Mouse (Mus musculus) regulatory T cell (primary cell): ENCODE data around the gene Nrg4.

Experiments used
- in situ Hi-C: fragments of 300-600 bp; cut with MboI, MseI; formaldehyde crosslinking; loops from one replicate; pipeline ENCODE4 v1.15.1; 2025; ENCODE audit warnings: high pct_unique_total_duplicates

Nrg4 gene

DNA sequence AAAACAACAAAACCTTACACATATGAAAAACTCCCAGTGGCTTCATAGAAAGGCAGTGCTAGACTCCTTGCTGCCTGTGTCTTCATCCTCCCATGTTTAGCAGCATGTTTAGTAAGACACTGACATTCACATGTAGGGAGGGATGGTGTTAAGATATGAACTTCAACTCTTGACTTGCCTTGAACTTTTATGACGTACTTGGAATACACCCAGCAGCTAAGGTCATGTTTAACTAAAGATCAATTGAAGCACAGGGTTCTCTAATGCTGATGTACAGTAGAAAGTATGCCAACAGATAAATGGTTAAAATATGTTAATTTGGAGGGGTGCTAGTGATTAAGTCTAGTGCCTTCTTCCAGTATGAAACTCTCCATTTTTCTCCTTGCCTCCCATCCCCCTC lies 4.0 kb downstream of the Nrg4 start:
- in situ Hi-C loops = no loop called here

DNA sequence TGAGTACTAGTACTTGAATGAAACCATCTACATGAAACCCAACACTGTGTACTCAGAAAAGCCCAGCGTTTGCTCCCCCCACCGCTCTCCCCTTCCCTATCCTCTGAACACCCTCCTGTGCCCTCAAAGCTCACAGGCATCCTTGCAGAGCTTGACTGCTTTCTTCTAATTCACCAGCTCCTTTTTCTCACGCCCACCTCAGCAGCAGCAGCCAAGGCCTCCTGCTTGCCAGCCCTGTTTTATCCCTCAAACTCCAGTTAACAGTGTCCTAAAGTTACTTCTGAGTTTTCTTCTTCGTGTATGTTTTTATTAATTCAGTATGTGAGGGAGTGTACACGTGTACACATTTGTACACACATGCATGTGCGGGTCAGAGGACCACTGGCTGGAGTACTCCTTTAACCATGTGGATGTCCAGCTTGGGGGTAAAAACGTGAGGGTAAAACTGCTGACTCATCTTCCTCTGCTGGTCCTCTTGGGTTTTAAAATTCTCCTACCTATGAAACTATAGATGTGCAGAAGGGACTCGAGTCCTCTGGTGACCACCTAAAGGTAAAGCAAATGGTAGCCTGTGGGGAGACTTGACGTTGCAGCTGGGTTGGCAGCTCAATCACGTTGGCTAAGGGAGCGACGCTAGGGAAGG lies 12.9 kb downstream of the Nrg4 start:
- in situ Hi-C loops = no loop called here

DNA sequence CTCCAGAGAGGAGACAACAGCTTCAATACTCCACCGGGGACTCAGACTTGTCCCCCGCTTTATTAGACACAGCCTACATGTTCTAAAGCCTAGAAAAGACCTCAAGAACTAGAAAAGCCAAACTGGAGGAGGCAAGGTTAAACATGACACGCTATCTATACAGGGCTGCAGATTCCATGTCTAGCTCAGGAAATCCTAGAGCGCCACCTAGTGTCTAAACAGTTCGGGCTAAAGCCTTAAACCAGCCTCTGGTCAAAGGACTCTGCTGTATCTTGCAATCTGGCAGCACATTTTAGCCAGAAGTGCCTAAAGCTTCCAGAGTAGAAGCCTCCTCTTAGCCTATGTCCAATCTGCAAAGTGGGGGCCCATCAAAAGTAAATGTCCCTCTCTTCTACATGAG lies 15.1 kb downstream of the Nrg4 start:
- in situ Hi-C loops = no loop called here

DNA sequence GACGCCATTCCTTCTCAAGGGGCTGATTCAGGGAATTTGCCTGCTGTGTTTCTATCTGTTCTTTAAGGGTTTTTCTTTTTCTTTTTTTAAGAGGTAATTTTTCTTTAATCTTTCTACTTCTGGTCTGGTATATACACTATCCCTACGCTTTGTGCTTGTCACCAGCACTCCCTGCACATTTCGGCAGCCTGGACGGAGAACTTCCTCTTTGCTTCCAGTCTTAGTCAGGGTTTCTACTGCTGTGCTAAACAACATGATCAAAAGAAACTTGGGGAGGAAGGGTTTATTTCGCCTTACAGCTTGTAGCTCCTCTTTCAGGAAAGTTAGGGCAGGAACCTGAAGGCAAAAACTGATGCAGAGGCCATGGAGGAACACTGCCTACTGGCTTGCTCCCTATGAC lies 18.2 kb downstream of the Nrg4 start:
- in situ Hi-C loops = loop anchor here (5.0 kb wide), 1 partner anchor 266 kb away; no protein-coding TSS in a partner anchor

DNA sequence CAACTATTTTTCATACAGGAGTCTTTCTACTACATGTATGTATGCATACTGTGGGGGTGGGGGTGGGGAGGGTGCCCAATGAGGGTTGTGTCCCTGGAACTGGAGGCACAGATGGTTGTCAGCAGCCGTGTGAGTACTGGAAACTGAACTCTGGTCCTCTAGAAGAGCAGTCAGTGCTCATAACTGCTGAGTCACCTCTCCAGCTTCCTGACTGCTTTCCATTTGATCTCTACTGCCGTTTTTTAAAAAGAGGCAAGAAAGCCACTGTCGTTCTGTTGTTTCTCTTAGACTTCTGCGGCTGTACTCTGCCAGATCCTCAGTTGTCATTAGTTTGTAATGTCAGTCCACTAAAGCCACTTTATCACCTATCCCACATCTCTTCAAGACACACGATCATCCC lies 19.1 kb downstream of the Nrg4 start:
- in situ Hi-C loops = loop anchor here (5.0 kb wide), 1 partner anchor 265 kb away; no protein-coding TSS in a partner anchor

DNA sequence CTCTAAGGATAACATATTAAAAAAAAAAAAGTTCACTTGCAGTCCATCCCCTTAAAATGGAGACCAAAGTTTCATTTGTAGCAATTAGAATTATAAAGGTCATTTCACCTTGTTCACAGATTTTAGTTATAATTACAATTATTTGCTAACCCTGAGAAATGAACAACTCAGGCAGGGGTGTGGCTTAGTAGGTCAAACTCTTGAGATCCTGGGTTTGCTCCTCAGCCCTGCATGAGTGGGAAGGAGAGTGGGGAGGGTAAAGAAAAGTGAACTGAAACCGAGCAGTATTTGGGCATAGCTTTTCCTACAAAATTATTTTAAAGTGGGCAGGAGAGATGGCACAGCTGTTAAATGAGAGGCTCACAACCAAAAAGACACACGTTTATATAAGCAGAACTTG lies 19.6 kb downstream of the Nrg4 start:
- in situ Hi-C loops = loop anchor here (5.0 kb wide), 1 partner anchor 265 kb away; no protein-coding TSS in a partner anchor

DNA sequence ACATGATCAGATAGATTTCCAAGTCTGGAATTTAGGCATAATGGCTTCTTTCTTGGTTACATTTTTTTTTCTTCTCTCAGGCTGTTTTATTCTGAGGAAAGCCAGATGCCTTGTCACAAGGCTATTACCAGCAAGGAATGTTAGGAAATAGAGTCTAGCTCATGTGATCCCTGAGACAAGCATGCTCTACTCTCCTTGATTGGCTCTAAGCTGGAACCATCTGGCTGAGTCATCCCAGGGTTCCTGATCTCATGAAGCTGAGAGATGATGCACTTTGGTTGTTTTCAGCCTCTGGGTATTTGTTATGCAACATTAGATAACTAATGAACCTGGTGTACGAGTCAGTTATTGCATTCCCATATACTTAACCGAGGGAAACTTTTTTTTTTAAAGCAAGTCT lies 30.4 kb downstream of the Nrg4 start:
- in situ Hi-C loops = no loop called here

DNA sequence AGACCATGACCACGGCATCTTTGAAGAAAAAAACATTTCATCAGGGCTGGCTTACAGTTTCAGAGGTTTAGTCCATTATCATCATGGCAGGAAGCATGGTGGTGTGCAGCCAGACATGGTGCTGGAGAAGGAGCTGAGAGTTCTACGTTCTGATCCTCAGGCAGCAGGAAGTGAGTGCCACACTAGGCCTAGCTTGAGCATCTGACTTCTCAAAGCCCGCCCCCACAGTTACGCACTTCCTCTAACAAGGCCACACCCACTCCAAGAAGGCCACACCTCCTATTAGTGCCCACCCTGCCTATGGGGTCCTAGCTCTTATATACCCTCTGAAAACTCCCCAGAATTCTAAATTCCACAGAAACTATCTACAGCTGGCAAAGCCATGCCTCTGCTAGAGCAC lies 34.7 kb downstream of the Nrg4 start:
- in situ Hi-C loops = no loop called here

DNA sequence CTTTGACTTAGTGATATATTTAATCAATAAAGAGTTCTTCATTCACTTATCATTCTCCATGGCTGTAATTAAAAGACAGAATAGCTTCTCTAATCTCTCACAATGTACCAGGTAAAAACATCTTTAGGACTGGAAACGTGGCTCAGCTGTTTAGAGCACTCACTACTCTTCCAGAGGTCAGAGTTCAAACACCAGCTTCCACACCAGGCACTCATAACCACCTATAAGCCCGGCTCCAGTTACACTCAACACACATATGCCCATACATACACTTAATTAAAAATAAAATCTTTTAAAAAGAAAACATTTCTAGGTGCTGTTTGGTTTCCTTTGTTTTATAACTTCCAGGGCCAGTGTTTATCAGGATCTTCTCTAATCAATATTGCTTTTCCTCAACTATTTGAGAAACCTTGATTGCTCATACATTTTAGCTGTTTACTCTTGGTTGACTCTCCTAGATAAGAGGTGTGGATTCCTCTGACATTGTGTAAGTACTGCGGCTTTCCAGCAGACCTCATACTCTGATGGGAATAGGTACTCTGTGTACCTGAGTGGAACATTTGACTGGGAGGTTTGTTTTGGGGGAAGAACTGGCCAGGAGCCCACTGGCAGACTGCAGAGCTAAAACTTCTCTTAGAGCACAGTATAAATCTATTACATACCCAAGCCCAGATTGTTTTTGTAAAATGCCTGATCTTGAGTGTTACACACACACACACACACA lies 37.0 kb downstream of the Nrg4 start:
- in situ Hi-C loops = no loop called here

DNA sequence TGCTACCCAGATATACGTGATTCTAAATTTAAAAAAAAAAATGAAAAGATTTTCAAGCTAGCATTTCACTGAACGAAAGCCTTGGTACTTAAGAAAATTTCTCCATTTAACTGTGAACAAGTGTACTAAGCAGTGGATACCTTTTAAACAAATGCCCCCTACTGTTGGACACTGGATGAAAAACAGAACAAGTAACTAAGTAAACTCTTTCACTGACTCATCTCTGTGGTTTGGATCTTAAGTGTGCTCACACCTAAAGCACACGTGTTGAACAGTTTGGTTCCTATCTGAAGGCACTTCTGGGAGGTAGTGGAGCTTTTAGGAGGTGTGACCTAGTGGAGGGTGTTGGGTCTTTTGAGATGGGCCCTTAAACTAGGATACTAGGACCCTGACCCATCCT lies 41.4 kb downstream of the Nrg4 start:
- in situ Hi-C loops = no loop called here

DNA sequence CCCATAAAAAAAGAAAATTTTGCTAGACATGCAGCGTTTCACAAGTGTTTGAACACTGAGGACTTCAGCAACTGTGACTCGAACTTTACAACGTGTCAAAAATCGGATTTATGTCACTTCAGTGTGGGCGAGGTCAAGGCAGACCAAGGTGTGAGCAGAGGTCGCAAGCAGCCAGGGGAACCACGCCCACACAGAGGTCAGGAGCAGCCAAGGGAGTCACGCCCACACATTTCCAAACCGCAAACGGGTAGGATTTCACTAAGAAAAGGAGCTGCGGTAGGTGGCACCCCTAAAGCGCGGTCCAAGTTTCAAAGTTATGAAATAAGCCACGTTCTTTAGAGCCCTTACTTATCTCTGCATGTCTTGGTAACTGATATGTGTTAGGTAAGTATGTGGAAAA lies 43.1 kb downstream of the Nrg4 start:
- in situ Hi-C loops = no loop called here

DNA sequence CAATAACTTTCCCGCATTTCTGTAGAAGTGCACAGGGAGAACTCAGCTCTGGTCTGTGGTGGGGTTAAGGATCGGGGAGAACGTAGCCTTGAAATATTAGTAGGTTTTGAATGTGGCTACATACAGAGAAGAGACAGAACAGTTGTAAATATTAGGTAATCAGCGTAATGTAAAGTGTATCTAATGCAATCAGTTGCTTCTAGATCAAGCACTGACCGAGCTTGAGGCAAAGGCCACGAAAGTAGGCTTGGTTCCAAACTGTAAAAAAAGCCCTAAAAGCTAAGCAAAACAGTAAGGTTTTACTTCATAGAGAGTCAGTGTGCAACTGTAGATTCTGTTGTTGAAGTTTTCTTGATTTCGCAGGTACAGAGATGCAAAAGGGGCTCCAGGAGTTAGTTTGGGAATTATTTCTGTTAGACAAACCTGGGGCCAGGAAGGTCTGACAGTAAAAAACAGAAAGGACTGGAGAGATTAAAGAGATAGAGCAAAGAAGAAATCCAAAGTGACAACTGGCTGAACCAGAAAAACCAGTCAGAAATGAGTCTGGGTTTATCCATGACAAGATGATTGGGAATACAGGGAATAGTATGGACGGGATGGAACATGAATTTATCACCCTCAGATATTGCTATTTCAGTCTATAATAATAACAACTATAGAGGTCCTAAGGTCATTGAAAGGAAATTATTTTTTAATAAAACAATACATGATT lies 47.4 kb downstream of the Nrg4 start:
- in situ Hi-C loops = no loop called here

DNA sequence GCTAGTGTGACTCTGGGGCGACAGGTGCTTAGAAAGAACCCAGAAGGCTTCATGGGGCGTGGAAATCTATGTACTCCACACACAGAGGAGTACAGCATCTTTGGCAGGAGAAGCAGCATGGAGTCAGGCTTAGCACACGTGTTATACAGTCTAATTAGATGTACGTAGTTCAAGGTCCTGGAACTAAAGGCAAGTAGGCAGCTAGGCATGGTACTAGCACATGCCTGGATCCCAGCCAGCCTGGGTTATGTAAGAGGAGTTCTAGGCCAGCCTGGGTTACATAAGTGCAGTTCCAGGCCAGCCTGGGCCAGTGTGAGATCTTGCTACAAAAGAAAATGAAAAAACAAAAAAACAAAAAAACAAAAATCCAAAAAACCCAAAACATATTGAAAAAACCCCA lies 49.1 kb downstream of the Nrg4 start:
- in situ Hi-C loops = no loop called here

DNA sequence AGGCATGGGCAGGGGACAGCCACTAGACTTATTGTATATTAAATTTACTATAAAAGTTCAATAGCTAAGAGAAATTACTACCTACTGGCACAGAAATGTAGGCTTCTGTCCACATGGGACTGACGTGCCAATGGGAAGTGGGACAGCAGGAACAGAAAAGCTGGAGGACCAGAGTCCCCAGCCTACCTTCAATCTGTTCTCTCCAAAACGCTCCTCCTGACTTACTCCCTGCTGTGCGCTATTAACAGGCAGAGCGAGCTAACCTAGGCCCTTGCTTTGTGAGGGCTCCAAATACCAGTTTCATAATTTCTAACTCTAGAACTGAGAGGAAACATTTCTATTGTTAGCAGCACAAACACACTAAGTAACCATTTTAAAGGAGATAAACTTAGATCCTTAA lies 52.7 kb downstream of the Nrg4 start:
- in situ Hi-C loops = no loop called here

DNA sequence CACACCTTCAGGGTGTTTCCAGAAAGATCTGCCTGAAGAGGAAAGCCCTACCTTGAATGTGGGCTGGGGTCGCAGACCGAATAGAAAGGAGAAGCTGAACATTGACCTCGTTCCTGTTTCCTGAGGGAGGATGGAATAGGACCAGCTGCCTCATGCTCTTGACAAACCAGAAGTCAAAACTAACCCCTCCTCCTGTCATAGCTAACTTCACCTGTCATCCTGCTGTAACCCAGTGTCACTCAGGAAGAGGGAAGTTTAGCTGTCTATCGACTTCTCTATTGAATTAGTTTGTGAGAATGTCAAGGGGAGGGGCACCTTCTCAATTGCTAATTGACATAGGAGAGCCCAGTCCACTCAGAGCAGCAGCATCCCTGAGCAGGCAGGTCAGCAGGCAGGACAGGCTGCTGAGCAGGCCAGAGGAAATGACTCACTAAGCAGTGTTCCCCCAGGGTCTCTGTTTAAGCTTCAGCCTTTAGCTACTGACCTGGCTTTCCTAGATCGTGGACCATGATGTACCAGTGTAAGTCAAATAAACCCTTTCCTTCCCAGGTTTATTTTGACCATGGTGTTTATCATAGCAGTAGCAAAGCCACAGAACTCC lies 54.6 kb downstream of the Nrg4 start:
- in situ Hi-C loops = no loop called here

DNA sequence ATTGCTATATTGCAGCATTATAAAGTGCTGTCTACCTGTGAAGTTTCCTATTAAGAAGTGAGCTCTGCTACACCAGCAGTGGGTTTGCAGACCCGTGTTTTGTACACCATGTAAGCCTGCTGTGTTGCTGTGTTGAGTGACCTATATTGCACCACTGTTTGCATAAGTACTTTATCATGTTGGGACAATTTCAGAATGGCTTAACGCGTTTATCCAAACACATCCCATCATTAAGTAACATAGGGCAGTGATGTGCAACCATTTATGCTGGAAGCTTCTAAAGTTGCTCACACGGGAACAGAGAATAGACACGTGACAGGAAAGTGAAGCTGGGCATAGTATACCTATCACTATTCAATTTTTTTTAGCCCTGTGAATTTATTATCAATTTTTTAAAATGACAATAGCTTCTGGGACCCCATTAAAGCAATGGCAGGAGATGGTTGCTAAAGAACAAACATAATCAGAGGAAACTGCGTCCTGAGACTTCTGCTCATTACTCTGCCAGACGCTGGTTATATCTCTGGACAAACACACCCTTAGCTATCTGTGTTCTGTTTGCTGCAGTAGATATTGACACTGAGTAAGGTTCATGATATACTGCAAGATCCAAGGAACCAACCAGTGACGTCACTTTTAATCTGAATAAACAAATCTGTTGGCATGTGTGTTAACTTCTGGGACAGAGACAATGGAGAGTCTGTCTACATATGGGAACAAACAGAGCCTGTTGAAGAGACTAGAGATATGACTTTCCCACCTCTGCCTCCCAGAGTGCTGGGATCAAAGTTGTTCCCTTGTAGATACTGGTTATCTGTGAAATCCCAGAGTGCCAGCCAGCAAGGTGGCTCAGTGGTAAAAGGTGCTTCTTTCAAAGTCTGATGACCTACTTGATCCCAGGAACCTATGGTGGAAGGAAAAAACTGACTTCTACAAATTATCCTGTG lies 62.0 kb downstream of the Nrg4 start:
- in situ Hi-C loops = loop anchor here (10.0 kb wide), 1 partner anchor 640 kb away; no protein-coding TSS in a partner anchor

DNA sequence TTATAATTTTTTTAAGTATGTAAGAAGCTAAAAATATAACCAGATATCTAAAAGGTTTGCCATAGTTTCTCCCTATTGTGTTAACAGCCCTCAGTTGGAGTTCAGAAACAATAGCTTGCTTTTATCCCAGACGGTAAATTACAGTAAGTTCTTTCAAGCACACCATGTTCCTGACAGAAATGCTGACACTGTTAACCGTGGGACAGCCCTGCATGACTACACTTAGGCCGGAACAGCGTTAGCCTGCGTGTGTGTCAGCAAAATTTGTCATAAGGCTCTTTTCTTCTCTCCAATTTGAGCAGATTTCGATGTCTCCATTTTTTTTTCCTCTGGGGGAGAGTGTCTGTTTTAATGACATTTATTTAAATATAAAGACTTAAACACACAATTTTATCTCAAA lies 66.9 kb downstream of the Nrg4 start:
- in situ Hi-C loops = loop anchor here (10.0 kb wide), 1 partner anchor 635 kb away; no protein-coding TSS in a partner anchor

DNA sequence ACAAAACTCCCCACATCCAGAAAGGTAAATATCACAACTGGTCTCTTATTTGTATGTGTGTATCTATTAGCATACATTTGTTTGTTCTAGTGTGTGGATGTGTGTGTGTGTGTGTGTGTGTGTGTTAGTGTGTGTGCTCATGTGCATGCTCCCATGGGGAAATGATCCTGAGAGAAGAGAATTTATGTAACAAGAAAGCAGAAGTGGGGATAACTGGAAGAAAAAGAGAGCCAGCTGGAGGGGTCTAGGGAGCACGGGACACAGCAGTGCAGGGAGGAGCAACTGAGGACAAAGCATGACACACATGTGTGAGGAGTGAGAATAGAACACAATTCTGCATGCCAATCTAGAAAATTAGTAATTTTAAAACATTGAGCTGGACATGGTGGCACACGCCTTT lies 69.5 kb downstream of the Nrg4 start:
- in situ Hi-C loops = no loop called here

DNA sequence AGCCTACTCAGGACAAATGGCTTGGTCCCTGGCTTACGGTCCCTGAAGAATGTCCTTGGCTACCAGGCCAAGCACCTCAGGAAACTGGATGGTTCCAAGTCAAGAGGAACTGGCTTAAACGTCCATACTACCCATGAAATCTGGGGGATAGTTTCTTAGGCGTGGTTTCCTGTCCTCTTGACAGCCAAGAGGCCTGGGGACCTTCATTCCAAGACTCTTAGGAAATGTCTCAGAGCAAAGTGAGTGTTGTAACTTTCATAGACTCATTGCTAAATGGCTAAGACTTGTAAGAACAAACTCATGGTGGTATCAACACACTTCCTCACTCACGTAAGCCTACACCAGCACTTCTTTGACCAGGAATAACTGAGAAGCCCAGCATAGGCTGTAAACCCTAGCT lies 71.0 kb downstream of the Nrg4 start:
- in situ Hi-C loops = no loop called here

DNA sequence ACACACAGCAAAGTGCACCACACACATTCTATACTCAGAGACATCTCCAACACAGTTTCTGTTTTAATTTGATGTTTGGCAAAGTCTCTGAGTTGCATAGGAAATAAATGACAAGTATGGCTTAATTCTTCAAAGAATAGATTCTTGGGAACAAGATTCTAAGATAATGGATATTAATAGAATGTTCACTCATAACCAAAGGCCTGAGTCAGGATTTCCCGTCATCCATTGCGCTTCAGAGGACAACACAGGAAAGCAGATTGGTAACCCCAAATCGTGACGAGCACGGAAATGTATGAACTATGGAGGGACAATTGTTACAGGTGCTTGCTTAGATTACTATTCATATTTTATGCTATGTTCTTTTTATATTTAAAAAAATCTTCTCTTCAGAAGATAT lies 71.6 kb downstream of the Nrg4 start:
- in situ Hi-C loops = no loop called here

DNA sequence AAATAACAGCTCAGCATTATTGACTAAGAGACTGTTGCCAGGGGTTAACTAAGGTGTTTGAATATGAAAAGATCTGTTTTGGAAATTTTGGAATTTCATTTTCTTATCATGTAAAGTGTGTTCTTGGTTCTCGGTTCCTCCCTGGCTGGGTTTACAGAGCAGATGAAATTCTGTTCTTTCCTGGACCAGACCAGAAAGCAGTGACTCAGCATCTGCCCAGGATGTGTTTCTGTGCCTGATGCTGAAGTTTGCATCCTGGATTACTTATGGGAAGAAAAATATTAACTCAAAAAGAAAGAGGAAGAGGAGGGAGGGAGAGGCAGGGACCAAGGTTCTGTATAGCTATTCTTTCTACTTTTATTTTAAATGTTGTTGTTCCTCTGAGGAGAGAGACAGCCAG lies 72.8 kb downstream of the Nrg4 start:
- in situ Hi-C loops = loop anchor here (5.0 kb wide), 1 partner anchor 227 kb away; the partner anchor contains the start of gene Chrna3
